Mouse (Mus musculus) heart, postnatal 0 days (tissue): ENCODE data around the gene Krt24. TPM values are rescaled to one million over a fixed set of nuclear protein-coding genes. Genes with fewer than 3 reads are reported as not detected.

Experiments used
- ATAC-seq: fragments of 200-750 bp; cut with Nextera tagmentation; 2 replicates; pipeline ENCODE4 v1.8.0; 2017; ENCODE audit warnings: low read depth, moderate number of reproducible peaks, moderate library complexity; ENCODE audit not compliant: insufficient read depth
- DNase-seq: peaks from one replicate; pipeline ENCODE4 v3.0.0-alpha.2; 2016; ENCODE audit warnings: low spot score
- H3K27ac ChIP-seq: fragments of 300-500 bp; sonication (generic); 2 replicates; pipeline ENCODE4 v1.5.1; 2014; ENCODE audit warnings: low read depth, mild to moderate bottlenecking
- H3K27me3 ChIP-seq: fragments of 300-500 bp; sonication (generic); 2 replicates; pipeline ENCODE4 v1.6.1; 2014; ENCODE audit warnings: low read length, mixed read lengths; ENCODE audit not compliant: control insufficient read depth, insufficient read depth
- H3K36me3 ChIP-seq: fragments of 300-500 bp; sonication (generic); replicated peaks from 2 replicates; pipeline ENCODE4 v1.6.1; 2014; ENCODE audit warnings: low read length, mixed read lengths; ENCODE audit not compliant: control insufficient read depth, insufficient read depth
- H3K4me1 ChIP-seq: fragments of 300-500 bp; sonication (generic); 2 replicates; pipeline ENCODE4 v1.6.1; 2014; ENCODE audit warnings: antibody characterized with exemption; ENCODE audit not compliant: control insufficient read depth, insufficient read depth
- H3K4me2 ChIP-seq: fragments of 300-500 bp; sonication (generic); 2 replicates; pipeline ENCODE4 v1.6.1; 2014; ENCODE audit warnings: low read depth, mild to moderate bottlenecking, low read length, moderate library complexity
- H3K4me3 ChIP-seq: fragments of 300-500 bp; sonication (generic); 2 replicates; pipeline ENCODE4 v1.5.1; 2014; ENCODE audit warnings: low read depth, low read length
- H3K9ac ChIP-seq: fragments of 300-500 bp; sonication (generic); replicated peaks from 2 replicates; pipeline ENCODE4 v1.6.1; 2014; ENCODE audit warnings: low read depth, low read length, mixed read lengths
- H3K9me3 ChIP-seq: fragments of 300-500 bp; sonication (generic); replicated peaks from 2 replicates; pipeline ENCODE4 v1.6.1; 2016; ENCODE audit warnings: low read length; ENCODE audit not compliant: control insufficient read depth
- CTCF ChIP-seq: IDR thresholded peaks from 2 replicates; pipeline ENCODE4 v1.5.1; 2016; ENCODE audit warnings: antibody characterized with exemption, control low read depth, low read depth
- EP300 ChIP-seq: IDR thresholded peaks from 2 replicates; pipeline ENCODE4 v1.6.1; 2016; ENCODE audit warnings: antibody characterized with exemption, low read depth
- WGBS: fragments of 180-500 bp; shearing (Covaris S2); extraction: QIAGEN DNeasy Blood & Tissue Kit; methylation state at CpG from one replicate; pipeline ENCODE4 v1.1.7; 2014; 5-methylcytosine and 5-hydroxymethylcytosine counted together
- polyA plus RNA-seq: library from polyadenylated mRNA; unstranded; fragments of >200 nt; fragmentation: Nextera tagmentation; extraction: Ambion mirVana; gene quantifications from 2 replicates; pipeline ENCODE4 v1.2.1, GENCODE M21; 2015
- total RNA-seq: library from RNA; depleted of rRNA; stranded (reverse); fragments of >200 nt; gene quantifications from 2 replicates; pipeline ENCODE4 v1.2.3, GENCODE M21; 2014; ENCODE audit warnings: low replicate concordance; rRNA removed

Gene Krt24
- total and polyA plus RNA-seq, 2 experiments from 2014 or later, result not detected

DNA sequence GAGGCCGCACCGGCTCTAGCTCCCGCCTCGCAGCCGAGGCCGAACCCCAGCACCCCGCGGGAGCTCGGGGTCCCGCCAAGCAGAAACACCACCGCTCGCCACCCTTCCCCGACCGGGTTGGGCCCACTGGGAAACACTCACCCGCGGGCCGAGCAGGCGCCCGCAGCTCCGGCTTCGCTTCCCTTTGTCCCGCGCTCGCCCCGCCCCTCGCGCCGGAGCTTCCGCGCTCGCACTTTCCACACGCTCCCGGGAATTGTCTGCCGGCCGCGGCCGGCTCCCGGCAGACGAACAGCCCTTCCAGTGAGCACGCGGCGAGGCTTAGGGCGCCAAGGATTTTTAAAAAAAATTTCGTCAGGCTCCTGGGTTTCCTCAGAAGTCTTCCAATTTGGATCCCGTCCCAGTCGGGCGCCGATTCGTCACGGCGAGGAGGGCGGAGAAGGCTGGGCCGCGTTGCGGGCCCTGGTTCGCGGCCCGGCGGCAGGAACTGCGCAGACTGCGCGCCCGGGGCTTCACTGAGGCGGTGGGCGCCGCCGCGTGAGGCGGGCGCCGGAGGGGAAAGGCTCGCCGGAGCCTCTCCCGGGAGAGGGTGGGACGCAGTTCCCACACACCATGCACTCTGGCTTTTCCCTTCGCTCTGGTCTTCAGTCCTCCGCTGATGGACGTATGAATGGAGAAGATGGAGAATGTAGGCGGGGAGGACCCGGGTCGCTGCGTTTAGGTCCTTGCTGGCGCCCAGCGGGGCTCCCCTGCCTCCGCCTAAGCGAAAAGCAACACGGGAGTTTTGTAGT is 54.6 kb downstream of the Krt24 start, which contains the start of gene Smarce1:
TSS of gene Smarce1 (minus strand) at position 757 of the 788 bp plus-strand sequence.
- H3K27me3 ChIP-seq, result no peaks in the 10 kb centered on the region
- peaks cover 22% of the 10 kb centered on the region for H3K36me3 ChIP-seq
- peak within 1 kb of the TSS; percentile 99 for H3K9ac ChIP-seq
- no peaks in the 10 kb centered on the region for H3K9me3 ChIP-seq
- peak within 1 kb of the TSS; percentile 82 for H3K4me2 ChIP-seq
- H3K27ac ChIP-seq, result peak within 1 kb of the TSS; percentile 97
- under 1% methylated on average over 76 of the region's 87 CpGs for WGBS
- no peak for TF ChIP-seq CTCF
- TF ChIP-seq EP300, result 0 out of 2 replicates have a peak, but pooled peaks have one; percentile 14
- peaks cover 8% of the 10 kb centered on the region; the same call in 1 of the 2 replicates for H3K4me1 ChIP-seq
- peak; percentile 87 for ATAC-seq
- peak; percentile 53 for DNase-seq
- peak within 1 kb of the TSS; percentile 96 for H3K4me3 ChIP-seq

Other genes with a start within 250 kb of the Krt24 start
- 221 and 277 TPM in 2 replicates for gene Igfbp4, start 244.0 kb downstream of the Krt24 start, total RNA-seq
- gene Igfbp4, start 244.0 kb downstream of the Krt24 start, polyA plus RNA-seq, result 186 and 201 TPM in 2 replicates
- 0.69 TPM in 1 of 2 replicates, not detected in the other for gene Tns4, start 196.0 kb downstream of the Krt24 start, total RNA-seq
- 0.05 and 0.12 TPM in 2 replicates for gene Tns4, start 196.0 kb downstream of the Krt24 start, polyA plus RNA-seq
- 0.73 TPM in 1 of 2 replicates, not detected in the other for gene Ccr7, start 130.2 kb downstream of the Krt24 start, total RNA-seq
- 0.11 TPM in 2 replicates for gene Ccr7, start 130.2 kb downstream of the Krt24 start, polyA plus RNA-seq
- 53.6 and 96.9 TPM in 2 replicates for gene Smarce1, start 54.2 kb downstream of the Krt24 start, total RNA-seq
- 115 and 126 TPM in 2 replicates for gene Smarce1, start 54.2 kb downstream of the Krt24 start, polyA plus RNA-seq
- gene Krt222, start 41.2 kb downstream of the Krt24 start, total RNA-seq, result 4.5 and 5.7 TPM in 2 replicates
- gene Krt222, start 41.2 kb downstream of the Krt24 start, polyA plus RNA-seq, result 6.9 and 7.9 TPM in 2 replicates
- gene Krt25, start 37.7 kb upstream of the Krt24 start, total RNA-seq, result not detected in 2 replicates
- 0.07 and 0.12 TPM in 2 replicates for gene Krt25, start 37.7 kb upstream of the Krt24 start, polyA plus RNA-seq
- gene Krt26, start 52.7 kb upstream of the Krt24 start, total RNA-seq, result not detected in 2 replicates
- not detected in 2 replicates for gene Krt26, start 52.7 kb upstream of the Krt24 start, polyA plus RNA-seq
- gene Krt27, start 65.8 kb upstream of the Krt24 start, total RNA-seq, result not detected in 2 replicates
- not detected in 2 replicates for gene Krt27, start 65.8 kb upstream of the Krt24 start, polyA plus RNA-seq
- 3.1 TPM in 1 of 2 replicates, not detected in the other for gene Krt28, start 89.6 kb upstream of the Krt24 start, total RNA-seq
- 0.10 and 0.14 TPM in 2 replicates for gene Krt28, start 89.6 kb upstream of the Krt24 start, polyA plus RNA-seq
- 0.31 and 0.84 TPM in 2 replicates for gene Krt10, start 104.1 kb upstream of the Krt24 start, total RNA-seq
- 20.4 and 22.6 TPM in 2 replicates for gene Krt10, start 104.1 kb upstream of the Krt24 start, polyA plus RNA-seq
- gene Krt12, start 137.0 kb upstream of the Krt24 start, total RNA-seq, result not detected in 2 replicates
- gene Krt12, start 137.0 kb upstream of the Krt24 start, polyA plus RNA-seq, result not detected in 2 replicates
- not detected in 2 replicates for gene Krt20, start 152.9 kb upstream of the Krt24 start, total RNA-seq
- 0.26 and 0.38 TPM in 2 replicates for gene Krt20, start 152.9 kb upstream of the Krt24 start, polyA plus RNA-seq
- gene Krt23, start 207.9 kb upstream of the Krt24 start, total RNA-seq, result not detected in 2 replicates
- gene Krt23, start 207.9 kb upstream of the Krt24 start, polyA plus RNA-seq, result 0.07 and 0.12 TPM in 2 replicates
- not detected in 2 replicates for gene Krt39, start 236.1 kb upstream of the Krt24 start, total RNA-seq
- gene Krt39, start 236.1 kb upstream of the Krt24 start, polyA plus RNA-seq, result not detected in 2 replicates